Mouse (Mus musculus) frontal cortex, postnatal 10 days (tissue): ENCODE measurements around the gene Map3k5.
A peak's percentile ranks its signal among the peaks of the same experiment; 100 is the strongest.

ENCODE experiments used
- DNase-seq, 2 experiments: peaks; one replicate each; pipeline ENCODE4 v3.0.0; 2022; ENCODE audit warnings: low spot score in 2 of 2, mixed read lengths in 1 of 2

The Map3k5 gene

GRCm38 (mm10) chr10:19935295-19935623, 987 bp downstream of the Map3k5 start:
- no peak for DNase-seq

- DNase-seq, result no peak
Measured at GRCm38 (mm10) chr10:19935821-19936367, 1.6 kb downstream of the Map3k5 start.

DNA sequence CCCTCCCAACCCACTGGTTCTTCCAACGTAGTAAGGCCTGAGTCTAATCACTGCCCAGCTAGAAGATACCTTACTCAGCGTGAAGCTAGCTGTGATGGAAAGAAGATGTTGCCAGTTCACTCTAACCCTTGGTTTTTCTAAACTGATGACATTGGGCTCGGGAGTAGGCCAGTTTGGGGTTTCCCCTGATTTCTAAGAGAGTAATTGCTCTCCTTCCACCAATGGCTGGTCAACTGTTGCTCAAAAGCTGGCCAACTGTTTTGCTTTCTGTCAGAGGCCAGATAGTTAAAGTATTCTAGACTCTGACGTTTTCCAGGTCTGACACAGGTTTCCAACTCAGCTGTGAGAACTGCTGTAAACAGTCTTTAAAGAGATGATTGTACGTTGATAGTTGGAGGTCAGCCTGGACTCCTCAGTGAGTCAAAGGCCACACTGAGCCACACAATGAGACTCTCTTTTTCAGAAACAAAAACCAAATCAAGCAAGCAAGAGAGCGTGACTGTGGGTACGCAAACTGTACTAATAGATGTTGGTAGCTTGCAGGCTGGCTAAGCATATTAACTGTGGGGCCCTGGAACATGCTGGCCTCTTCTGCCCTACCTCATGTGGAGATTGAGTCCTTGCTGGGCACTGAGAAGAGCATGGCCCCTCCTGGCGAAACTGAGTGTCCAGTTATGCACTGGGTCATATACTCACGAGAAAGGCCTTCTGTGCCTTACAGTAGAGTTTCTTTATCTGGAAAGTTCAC, 2.9 kb downstream of the Map3k5 start:
- DNase-seq, result no peak

DNA sequence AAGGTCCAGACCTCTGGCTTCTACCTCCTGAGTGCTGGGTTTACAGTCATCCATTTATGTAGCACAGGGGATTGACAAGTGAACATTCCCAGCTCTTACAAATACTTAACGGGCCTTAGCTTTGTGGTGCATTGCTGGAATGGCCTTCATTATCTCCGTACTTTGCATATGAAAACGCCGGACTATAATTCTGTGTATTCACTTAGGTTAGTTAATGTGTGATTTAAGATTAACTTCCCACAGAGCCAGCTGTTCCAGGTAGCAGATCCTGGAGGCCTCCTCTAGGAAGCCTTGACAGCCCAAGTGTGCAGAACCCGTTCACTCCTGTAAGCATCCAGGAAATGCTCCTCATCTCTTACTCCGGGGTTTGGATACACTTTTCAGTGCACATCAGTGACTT, 4.5 kb downstream of the Map3k5 start:
- no peak for DNase-seq

DNA sequence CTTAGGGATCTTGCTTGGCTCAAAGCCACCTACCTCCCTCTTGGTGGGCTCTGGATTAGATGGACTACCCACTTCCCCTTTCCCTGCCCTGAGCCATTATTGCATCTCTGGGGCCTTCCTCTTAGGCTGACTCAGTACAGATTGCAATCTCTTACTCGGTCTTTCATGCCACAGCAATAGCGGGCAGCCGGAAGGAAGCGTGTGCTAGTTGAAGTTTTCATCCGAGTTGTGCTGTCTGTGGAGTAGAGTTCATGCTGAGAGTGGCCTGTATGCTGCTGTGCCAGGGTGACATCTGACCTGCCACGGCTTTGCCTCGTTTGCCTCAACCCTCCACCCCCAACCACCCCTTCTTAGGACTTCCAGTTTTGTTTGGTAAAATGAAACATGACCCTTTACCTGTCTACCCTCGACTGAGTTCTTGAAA, 5.0 kb downstream of the Map3k5 start:
- DNase-seq, result no peak

- DNase-seq, result no peak
Measured at GRCm38 (mm10) chr10:19940127-19940526, 5.9 kb downstream of the Map3k5 start.

GRCm38 (mm10) chr10:19940626-19941025, 6.4 kb downstream of the Map3k5 start:
- no peak for DNase-seq

- DNase-seq, result peak; percentile 20 to 22
Measured at GRCm38 (mm10) chr10:19941063-19941462, 6.8 kb downstream of the Map3k5 start.

- no peak for DNase-seq
Measured at GRCm38 (mm10) chr10:19941914-19942313, 7.6 kb downstream of the Map3k5 start.

DNA sequence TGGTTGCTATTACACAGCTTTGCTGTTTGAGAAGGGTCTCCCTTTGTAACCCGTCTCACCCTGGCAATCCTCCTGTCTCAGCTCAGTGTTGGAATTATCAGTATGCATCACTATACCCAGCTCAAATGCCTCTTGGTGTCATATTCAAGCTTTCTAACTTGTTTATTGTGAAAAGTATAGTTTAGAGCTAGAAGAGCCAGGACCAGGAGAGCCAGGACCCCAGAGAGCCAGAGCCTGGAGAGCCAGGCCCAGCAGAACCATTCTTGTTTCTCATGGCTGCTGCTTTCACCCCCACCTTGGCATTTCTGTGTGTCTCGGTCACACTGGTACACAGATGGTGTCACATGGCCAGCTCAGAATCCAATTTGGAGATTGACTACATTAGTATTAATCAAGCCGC, 8.3 kb downstream of the Map3k5 start:
- DNase-seq, result no peak

DNA sequence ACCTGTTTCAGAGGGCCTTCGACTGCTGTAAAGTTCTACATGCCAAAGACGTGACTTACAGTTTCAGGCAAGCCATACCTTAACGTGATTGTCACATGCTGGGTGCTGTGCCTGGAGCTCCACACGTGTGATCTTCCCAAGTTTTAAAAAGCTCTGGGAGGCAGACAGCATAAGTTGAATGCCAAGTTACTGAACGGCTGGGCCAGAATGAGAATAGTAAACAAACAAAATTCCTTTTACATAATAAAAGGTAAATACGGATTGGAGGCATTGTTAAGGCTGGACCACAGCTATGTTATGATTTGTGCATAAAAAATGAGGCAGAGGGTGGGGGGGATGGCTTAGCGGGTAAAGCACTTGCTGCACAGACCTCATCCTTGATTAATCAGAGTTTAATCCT, 11.4 kb downstream of the Map3k5 start:
- DNase-seq, result no peak

DNA sequence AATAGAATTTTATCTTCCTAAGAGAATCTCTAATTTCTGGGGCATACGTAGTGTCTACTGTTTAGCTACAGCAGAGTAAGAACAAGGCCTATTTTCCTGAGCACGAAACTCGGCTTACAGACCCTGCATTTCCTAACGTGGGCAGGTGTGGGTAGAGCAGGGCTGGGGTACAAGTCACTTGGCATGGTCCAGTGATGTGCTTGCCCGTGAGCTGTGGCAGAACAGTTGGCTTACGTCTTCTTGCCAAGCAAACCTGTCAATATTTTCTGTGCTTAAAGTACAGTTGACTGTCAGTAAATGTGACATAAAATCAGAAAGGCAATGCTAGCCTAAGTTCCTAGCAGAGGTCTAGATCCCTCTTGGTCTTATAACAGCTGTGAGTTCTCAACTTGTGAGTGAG, 12.4 kb downstream of the Map3k5 start:
- DNase-seq, result no peak

- no peak for DNase-seq
Measured at GRCm38 (mm10) chr10:19947441-19947840, 13.2 kb downstream of the Map3k5 start.

DNA sequence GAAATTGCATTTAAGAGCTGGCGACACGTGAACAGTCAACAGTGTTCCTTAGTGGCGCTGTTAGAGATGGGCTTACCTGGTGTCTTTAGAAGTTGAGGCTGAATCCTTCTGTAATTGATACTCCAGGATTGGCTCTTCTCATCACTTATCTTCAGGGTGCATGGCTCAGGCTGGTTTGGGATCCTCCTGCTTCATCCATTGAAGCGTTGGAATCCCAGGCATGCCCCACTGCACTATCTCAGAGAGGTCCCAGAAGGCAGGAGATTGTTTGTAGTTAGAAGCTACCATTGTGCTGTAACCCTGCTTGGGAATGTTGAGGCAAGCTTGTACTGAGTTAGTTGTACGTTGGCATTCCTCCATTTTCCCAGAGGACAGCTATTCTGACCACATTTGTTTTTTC, 13.6 kb downstream of the Map3k5 start:
- DNase-seq, result no peak

DNA sequence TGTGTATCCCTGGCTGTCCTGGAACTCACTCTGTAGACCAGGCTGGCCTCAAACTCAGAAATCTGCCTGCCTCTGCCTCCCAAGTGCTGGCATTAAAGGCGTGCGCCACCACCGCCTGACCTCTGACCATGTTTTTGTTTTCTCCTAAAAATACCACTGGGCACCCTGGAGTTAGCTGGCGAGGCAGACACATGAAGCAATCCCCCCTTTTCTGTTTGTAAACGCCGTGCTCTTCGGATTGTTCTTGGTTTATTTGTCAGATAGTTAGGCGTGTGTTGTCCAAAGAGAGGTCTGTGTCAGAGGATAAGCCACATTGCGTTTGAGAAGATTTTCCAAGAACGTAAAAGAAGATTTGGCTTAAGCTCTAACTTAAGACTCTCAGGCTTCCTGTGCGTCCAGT, 14.1 kb downstream of the Map3k5 start:
- DNase-seq, result no peak

- no peak for DNase-seq
Measured at GRCm38 (mm10) chr10:19949106-19949505, 14.8 kb downstream of the Map3k5 start.

- no peak for DNase-seq
Measured at GRCm38 (mm10) chr10:19953032-19953761, 18.9 kb downstream of the Map3k5 start.

GRCm38 (mm10) chr10:19954572-19954971, 20.3 kb downstream of the Map3k5 start:
- DNase-seq, result no peak

DNA sequence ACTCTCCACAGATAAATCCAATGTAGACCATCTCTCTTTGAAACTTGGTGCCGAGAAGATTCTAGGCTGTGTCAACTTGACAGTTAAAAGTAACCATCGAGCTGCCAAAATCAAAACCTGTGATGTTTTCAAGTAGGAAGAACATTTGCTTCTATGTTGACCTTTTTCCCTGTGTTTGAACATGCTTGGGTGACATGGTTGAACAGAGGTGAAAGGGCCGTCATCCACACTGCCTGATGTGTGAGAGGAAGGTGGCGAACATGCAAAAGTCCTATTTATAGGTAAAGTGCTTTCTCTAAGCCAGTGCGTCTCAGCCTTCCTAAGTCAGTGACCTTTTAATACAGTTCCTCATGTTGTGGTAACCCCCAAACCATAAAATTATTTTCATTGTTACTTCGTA, 21.5 kb downstream of the Map3k5 start:
- no peak for DNase-seq

- no peak for DNase-seq
Measured at GRCm38 (mm10) chr10:19956745-19957144, 22.5 kb downstream of the Map3k5 start.

DNA sequence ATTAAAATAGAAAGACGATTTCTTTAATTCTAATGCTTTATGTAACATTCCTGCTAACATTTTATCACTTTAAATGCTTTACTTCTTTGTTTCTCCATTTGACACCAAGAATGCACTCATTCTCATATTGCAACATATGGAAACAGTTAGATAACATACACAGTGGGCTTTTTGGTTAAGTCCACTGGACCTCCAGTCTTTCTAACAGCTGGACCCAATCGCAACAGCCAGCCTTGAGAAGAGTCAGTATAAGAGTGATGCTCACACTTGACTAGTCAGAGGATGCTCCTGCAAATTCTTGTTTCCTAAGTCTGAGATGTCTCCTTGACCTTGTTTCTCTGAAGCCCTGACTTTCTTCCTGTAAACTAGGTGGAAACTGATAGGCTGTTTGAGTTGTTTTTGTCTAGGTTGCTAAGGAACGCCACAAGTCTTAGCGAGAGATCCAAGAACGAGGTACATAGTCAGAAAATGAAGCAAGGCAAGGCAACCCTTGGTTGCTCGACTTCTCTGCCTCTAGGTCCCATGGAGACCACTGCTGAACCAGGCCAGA, 26.6 kb downstream of the Map3k5 start:
- no peak for DNase-seq

DNA sequence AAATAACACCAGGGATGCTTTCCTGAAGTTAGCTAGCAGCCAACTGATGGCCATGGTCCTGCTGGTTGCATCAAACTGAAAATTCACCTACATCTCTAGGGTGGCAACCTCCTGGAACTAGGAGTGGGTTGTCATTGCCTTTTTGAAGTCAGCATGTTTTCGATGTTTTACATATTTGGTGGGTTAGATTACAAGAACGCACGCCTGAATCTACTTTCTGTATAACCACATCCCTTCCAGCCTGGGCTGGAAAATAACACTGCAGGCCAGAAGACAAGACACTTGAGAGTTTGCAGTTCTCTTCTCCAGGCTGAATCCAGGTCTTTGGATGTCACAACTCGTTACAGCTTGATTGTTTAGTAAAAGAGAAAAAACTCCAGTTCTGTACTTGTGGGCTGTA, 28.5 kb downstream of the Map3k5 start:
- DNase-seq, result no peak

GRCm38 (mm10) chr10:19963206-19963605, 28.9 kb downstream of the Map3k5 start:
- no peak for DNase-seq
